Mouse (Mus musculus) frontal cortex, adult 2 months (tissue): ENCODE measurements at regions not wholly inside any gene's neighbourhood (a gene's known extent, or its start where the extent isn't known, plus 50 kb on each side); places are given as distances from the start of the nearest gene placed in this dataset.
A peak's percentile ranks its signal among the peaks of the same experiment; 100 is the strongest.
"Not testable (repeated sequence)": the region's sequence is repeated elsewhere in the genome, so short reads cannot be mapped to it uniquely, and the experiment has no call there.

ENCODE experiments used
- DNase-seq, 2 experiments: peaks; one replicate each; pipeline ENCODE4 v3.0.0; 2022; ENCODE audit warnings: low spot score in 1 of 2; ENCODE audit errors: extremely low spot score in 1 of 2

DNA sequence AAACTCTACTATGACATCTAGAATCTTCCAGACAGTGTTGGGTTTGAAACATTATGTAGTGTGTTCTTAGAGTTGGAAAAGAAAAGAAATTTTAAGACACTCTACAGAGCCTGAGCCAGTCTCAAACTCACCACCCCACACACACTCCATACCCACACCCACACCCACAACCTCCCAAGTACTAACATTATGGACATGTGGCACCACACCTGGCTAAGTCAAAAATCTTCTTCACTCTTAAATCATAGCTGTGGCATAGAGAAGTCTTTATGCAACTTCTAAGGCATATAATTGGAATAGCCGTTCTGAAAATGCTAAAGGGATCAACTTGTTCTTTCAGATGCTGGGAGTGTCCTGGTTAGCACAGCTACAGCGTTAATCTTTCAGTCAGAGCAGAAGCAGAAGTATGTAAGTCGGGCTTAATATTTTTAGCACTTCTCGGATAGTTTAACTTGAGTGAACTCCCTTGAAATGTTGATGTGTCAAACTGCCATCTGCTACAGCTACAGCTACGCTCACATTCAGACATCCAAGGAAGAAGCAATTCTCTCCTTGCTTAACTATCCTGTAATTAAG is 68.6 kb upstream of the Creb1 start:
- peak; percentile 40 to 49 for DNase-seq

GRCm38 (mm10) chr1:64461616-64462015 is 70.8 kb upstream of the Creb1 start:
- not testable (repeated sequence) for DNase-seq

GRCm38 (mm10) chr1:64457872-64458271 is 74.6 kb upstream of the Creb1 start:
- DNase-seq: no peak

DNA sequence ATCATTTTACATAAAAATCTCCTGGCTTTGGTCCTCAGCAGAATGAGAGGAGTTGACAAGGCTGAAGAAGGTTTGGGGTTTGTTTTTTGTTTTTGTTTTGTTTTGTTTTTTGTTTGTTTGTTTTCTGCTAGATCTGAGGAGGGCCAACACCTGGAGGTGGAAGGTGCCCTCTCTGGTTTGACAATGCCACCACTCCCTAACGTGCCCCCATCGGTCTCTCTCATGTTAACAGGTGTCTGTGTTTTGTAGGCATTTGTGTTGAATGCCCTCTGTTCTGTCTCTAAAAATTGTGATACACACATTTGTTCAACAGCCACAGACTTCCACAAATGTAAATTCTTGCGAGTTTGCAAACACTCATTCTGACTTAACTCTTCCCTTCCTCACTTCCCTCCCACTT is 83.3 kb upstream of the Creb1 start:
- DNase-seq: no peak

DNA sequence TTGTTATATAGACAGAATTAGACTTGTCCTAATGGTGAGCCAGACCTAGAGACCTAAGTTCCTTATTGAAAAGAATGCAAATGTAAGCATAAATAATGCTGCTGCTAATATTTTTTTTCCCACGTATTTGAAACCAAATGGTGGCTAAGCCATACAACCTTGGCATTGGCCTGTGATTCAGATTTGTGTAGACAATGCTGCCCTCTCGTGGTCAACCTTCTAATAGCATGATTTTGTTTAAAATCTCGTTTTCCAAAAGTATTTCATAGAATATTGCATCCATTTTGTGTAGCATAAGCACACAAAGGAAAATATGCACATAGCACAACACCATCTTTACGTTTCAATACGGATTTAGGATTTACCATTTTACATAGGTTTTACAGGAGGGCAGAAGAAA is 84.4 kb upstream of the Creb1 start:
- DNase-seq: peak; percentile 49 to 94

GRCm38 (mm10) chr1:64446492-64446891 is 86.0 kb upstream of the Creb1 start:
- no peak for DNase-seq

DNA sequence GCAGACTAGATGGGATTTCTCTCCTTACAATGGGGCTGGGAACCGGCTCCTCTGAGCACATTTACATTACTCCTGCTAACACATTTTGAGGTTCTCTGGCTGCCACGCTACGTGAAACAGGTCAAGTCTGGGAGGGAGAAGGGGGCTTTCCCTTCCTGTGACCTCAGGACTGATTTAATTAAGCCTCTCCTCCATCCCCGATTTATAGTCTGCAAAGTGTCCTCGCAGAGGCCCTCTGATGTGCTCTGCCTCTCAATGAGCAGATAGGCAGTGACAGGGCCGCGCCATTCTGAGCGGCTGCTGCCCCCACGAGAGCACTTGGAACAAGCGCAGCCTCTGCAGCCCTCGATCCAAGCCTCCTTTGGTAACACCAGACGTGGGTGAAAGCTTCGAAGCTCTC is 86.5 kb upstream of the Creb1 start:
- peak; percentile 85 to 89 for DNase-seq

GRCm38 (mm10) chr1:64443436-64443835 is 89.0 kb upstream of the Creb1 start:
- DNase-seq: no peak

DNA sequence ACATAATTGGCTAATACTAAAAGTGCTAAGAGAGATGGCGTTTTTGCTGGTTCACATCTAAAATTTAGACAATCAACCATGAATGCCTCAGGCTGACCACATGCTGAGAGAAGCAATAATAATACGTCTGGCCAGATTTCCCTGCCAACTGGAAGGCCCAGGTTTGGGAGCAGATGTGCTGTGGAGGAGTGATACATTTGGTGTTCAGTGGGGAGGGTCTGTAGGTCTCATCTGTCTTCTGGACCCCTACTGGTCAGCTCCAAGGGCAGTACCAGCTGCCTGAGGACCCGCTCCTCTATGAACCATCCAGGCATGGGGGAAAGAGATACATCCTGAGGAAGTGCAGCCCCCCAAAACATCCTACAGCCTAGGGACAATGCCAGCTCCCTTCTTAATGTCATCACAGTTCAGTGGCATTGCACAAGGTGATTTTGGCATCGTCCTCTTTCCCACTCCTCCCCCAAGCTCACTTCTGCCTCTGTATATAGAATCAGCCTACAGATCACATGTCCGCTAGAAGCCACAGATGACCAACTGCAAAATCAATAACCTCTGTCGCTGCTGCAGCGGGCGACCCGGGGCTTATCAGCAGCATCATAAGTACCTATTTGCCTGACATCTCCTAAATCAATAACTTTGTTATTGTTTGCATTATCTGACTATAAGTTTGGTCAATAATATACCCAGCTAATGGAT is 90.1 kb upstream of the Creb1 start:
- no peak for DNase-seq

GRCm38 (mm10) chr1:64423256-64423655 is 109.2 kb upstream of the Creb1 start:
- DNase-seq: no peak

DNA sequence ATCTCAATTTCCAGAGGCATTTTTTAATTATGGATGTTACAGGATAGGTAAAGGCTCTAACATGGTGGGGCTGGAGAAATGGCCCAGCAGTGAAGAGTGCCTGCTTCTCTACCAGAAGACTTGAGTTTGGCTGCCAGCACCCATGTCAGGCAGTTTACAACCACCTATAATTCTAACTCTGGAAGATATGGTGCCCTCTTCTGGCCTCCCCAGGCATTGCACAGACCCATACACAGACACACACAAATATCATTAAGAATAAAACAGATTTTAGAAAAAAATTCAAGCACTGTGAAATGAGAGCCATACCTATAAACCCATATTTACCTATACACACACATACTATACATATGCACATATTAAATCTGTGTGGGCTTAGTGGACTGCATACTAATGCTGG is 113.9 kb upstream of the Creb1 start:
- DNase-seq: no peak

DNA sequence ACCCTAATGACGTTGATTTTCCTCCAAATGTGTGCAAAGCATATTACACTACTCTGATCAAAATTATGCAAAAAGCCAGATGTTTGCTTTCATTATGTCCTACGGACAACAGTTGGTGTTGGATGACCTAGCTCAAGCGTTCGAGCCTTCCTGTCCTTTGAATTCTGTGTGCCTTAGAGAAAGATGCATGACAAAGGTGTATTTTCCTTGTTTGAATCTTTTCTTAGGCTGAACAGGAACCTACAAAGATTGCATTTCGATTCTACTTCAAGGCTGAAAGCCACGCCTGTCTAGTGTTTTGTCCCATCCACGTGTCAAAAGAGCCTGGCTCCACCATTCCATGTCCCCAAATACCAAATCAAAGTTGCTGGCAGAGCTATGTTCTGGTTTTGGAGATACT is 116.5 kb upstream of the Creb1 start:
- DNase-seq: no peak

GRCm38 (mm10) chr1:64413181-64413560 is 119.3 kb upstream of the Creb1 start:
- no peak for DNase-seq

DNA sequence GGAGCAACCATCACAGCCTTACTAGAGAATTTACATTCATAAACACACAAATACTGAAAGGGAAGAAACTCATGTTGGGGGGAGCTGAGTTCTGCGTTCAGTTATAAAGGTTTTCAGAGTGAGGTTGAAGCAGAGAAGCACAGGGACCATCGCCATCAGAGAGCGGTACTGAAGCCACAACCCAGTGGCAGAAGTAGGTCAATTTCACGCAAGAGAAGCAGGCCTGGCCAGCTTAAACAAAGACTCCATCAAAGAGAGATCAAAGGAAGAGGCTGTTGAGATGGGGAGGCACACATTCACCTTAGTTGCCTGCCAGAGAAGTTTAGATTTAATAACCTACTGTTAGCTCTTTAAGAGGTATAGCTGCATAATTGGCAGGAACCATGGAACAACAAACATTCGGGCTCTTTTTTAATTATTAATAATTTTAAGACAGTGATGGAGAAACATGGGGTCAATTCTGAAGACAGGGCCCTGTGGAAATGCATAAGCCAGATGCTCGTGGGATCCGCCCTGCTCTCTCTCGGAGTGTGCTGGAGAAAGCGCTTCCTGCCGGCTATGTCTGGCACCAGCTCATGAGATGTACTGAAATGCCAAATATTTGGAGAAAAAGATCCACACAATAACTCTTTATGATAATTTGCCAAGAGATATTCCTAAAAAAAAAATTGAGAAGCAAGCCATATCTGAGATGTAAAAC is 119.8 kb upstream of the Creb1 start:
- no peak for DNase-seq

DNA sequence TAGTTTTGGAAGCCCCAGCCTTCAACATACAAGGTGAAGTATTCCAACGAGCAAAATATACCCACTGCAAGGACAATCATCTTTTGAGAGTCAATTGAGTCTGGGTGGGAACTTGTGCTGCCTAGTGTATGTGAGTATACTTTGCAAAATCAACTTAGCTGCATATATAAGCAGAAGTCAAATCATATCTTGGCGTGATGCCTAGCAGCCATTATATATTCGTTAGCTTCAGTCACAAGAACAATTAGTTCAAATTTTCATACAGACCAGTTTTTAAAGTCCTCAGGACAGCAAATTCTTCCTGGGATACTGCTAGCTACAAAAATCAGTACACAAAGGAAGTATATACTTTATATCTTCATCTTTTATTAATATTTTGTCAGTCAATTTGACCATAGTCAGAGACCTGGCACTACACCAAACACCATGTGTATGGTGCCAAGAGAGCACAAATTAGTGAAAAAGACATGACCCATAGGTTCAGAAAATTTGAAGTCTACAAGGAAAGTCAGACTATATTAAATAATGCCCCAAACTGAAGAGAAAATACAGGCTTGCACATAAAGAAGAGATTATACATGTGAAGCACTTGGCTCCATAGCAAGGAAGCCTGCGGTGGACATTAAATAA is 120.5 kb upstream of the Creb1 start:
- DNase-seq: no peak

GRCm38 (mm10) chr1:64408807-64409582 is 123.5 kb upstream of the Creb1 start:
- DNase-seq: peak; percentile 6 to 29

- DNase-seq: no peak
Measured at GRCm38 (mm10) chr1:64391525-64391924, 140.9 kb upstream of the Creb1 start.

DNA sequence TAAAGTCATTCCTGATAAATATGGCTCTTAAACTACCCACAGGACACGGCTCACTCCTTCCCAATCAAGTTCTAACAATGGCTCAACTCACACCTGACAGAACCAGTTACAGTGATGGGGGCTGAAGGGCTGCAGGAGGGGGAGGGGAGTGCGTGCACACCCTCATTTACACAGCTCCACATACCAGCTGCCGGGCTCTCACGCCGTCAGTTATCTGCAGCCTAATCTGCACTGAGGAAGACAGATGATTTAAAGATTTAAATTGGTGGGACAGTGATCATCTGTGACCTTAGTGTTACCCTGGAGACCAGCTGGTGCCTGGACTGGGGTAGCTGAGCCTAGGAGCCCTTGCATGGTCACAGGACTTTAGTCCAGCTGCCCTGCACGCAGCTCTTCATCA is 151.2 kb upstream of the Creb1 start:
- DNase-seq: no peak

GRCm38 (mm10) chr1:64376426-64376825 is 156.0 kb upstream of the Creb1 start:
- not testable (repeated sequence) for DNase-seq

DNA sequence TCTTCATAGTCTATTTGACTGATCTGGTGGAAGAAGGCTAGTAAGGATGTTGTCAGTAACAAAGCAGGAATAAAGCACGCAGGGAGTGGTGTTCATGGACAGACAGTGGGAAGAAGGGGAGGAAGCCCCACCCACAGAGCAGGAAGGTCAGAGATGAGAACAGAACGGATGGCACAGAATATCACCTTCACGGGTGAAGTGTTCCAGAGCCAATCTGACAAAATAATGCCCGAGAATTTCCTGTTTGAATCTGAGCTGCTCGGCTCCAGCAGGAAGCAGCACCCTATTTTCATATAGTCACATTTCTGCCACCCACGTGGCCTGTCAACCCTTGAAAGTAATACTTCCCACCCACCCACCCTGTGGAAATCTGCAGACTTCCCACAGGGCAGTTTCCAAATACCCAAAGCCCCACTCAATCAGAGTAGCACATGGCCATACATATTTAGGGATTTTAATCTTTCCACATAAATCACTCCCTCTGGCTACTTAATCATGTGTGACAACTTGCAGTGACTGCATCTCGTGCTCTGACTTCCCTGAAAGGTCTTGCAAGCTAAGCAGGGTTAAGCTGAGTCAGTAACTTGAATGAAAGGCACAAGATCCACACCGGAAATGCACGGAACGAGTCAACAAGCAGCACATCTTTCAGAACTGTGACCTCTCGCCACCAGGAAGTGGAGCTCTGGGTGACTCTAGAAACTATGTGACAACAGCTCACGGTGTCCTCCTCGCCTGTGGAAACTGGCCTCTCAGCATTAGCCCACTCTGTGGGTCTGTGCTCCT is 158.0 kb upstream of the Creb1 start:
- DNase-seq: no peak
